Mouse (Mus musculus) layer of hippocampus, postnatal 10 days (tissue): ENCODE data around the gene Cryaa. TPM values are rescaled to one million over a fixed set of nuclear protein-coding genes. Genes with fewer than 3 reads are reported as not detected.

ENCODE experiments used
- DNase-seq, 2 experiments: peaks; one replicate each; pipeline ENCODE4 v3.0.0; 2021; ENCODE audit warnings: low spot score in 2 of 2
- total RNA-seq, 2 experiments: library from RNA; stranded (reverse); gene quantifications; 2 replicates each; pipeline ENCODE4 v1.2.3; 2021

Gene Cryaa
- total RNA-seq, 2 experiments from 2014 or later, result 0.57 to 0.80 TPM

GRCm38 (mm10) chr17:31705271-31706020, 27.8 kb downstream of the Cryaa start:
- DNase-seq, result peak; percentile 71 to 82

GRCm38 (mm10) chr17:31709121-31709741, 31.6 kb downstream of the Cryaa start:
- DNase-seq, result no peak

GRCm38 (mm10) chr17:31710455-31710854, 32.8 kb downstream of the Cryaa start:
- DNase-seq, result no peak

GRCm38 (mm10) chr17:31713709-31714108, 36.1 kb downstream of the Cryaa start:
- DNase-seq, result no peak

- DNase-seq, result no peak
These were observed 36.5 kb downstream of the Cryaa start for GRCm38 (mm10) chr17:31714125-31714524.

GRCm38 (mm10) chr17:31715006-31715405, 37.4 kb downstream of the Cryaa start:
- DNase-seq, result no peak

GRCm38 (mm10) chr17:31721637-31722036, 44.0 kb downstream of the Cryaa start:
- no peak for DNase-seq

- no peak for DNase-seq
These were observed 47.8 kb downstream of the Cryaa start for GRCm38 (mm10) chr17:31725366-31725765.

- DNase-seq, result no peak
These were observed 48.6 kb downstream of the Cryaa start for GRCm38 (mm10) chr17:31726216-31726615.

- DNase-seq, result no peak
These were observed 49.6 kb downstream of the Cryaa start for GRCm38 (mm10) chr17:31727230-31727629.

- no peak for DNase-seq
These were observed 50.4 kb downstream of the Cryaa start for GRCm38 (mm10) chr17:31728043-31728442.

- peak in 1 of 2 experiments; percentile 39 for DNase-seq
These were observed 51.4 kb downstream of the Cryaa start for GRCm38 (mm10) chr17:31728968-31729501.

GRCm38 (mm10) chr17:31731038-31731437, 53.4 kb downstream of the Cryaa start:
- no peak for DNase-seq

Other genes with a start within 250 kb of the Cryaa start
- gene Wdr4, start 157.8 kb upstream of the Cryaa start, total RNA-seq, result 10 to 100 TPM; 26.3 to 28.8 TPM
- 100 to 1,000 TPM; 294 to 312 TPM for gene Ndufv3, start 157.7 kb upstream of the Cryaa start, total RNA-seq
- 10 to 100 TPM; 16.4 to 17.5 TPM for gene Pknox1, start 113.1 kb upstream of the Cryaa start, total RNA-seq
- 10 to 100 TPM; 66.4 to 78.1 TPM for gene Cbs, start 40.6 kb upstream of the Cryaa start, total RNA-seq
- 100 to 1,000 TPM; 143 to 153 TPM for gene U2af1, start 18.9 kb upstream of the Cryaa start, total RNA-seq
- 10 to 100 TPM; 21.7 to 22.2 TPM for gene Sik1, start 178.0 kb downstream of the Cryaa start, total RNA-seq